Mouse (Mus musculus) olfactory bulb, adult 2 months (tissue): ENCODE measurements at regions not wholly inside any gene's neighbourhood (a gene's known extent, or its start where the extent isn't known, plus 50 kb on each side); places are given as distances from the start of the nearest gene placed in this dataset.

Source experiments
- H3K27ac ChIP-seq: fragments of 200-500 bp; 2 replicates; pipeline ENCODE4 v1.5.1; 2012; ENCODE audit warnings: low read depth, low read length; ENCODE audit not compliant: insufficient read depth
- H3K4me1 ChIP-seq: fragments of 200-500 bp; 2 replicates; pipeline ENCODE4 v1.6.1; 2012; ENCODE audit warnings: low read length; ENCODE audit not compliant: control insufficient read depth, insufficient read depth
- H3K4me3 ChIP-seq: fragments of 200-500 bp; 2 replicates; pipeline ENCODE4 v1.5.1; 2012; ENCODE audit warnings: mild to moderate bottlenecking, low read depth, low read length, moderate library complexity; ENCODE audit not compliant: insufficient read depth
- CTCF ChIP-seq: fragments of 200-500 bp; IDR thresholded peaks from 2 replicates; pipeline ENCODE4 v1.5.1; 2012; ENCODE audit warnings: low read depth, mild to moderate bottlenecking, low read length, moderate library complexity; ENCODE audit not compliant: insufficient read depth
- POLR2A ChIP-seq: fragments of 200-500 bp; IDR thresholded peaks from 2 replicates; pipeline ENCODE4 v1.6.1; 2012; ENCODE audit warnings: mild to moderate bottlenecking, low read depth, low read length, moderate library complexity; ENCODE audit not compliant: insufficient read depth
- WGBS: fragments of 180-500 bp; shearing (Covaris S2); methylation state at CpG from one replicate; pipeline ENCODE4 v1.1.7; 2018; 5-methylcytosine and 5-hydroxymethylcytosine counted together

DNA sequence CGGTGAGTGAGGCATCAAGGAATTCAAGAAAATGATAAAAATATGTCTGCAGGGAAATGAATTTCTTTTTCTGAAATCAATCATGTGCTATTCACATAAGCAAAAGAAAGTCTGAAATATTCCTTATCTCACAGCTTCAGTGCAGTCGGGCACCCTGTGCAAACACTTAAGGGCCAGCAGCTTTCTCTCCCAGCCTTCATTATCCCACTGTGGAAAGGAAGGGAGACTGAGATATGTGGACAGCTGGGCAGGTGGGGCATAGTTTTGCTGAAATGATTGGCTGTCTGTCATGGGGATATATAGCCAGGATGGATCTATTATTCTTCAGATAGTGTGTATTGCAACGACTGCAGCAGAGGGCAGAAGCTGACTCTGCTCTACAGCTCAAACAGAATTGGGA, 305.9 kb downstream of the Galc start:
- no peak overlapping the region for H3K27ac ChIP-seq
- H3K4me3 ChIP-seq = no peak overlapping the region
- WGBS = 93% methylated on average over 3 of the region's 3 CpGs
- peaks cover 2% of the 10 kb centered on the region for H3K4me1 ChIP-seq
- TF ChIP-seq POLR2A (no peak), CTCF (no peak)

DNA sequence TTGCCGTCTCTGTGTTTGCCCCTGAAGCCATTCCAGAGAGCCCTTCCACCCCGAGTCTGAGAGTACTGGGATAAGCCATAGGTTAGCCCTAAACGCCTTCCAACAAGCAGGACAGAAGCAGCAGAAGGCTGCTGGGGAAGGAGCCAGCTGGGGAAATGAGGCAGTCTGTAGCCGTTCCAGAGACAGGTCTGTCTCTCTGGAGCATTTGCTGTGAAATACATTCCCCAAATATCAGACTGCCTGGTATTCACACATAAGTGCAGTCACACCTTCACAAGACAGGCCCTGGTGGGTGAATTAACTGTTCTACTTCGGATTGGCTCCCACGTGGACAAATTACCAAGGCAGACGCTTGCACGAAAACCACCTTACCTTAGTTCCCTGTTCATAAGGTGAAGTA, 307.1 kb downstream of the Galc start:
- no peak overlapping the region for H3K27ac ChIP-seq
- no peak for TF ChIP-seq CTCF
- TF ChIP-seq POLR2A = no peak
- no peaks in the 10 kb centered on the region for H3K4me1 ChIP-seq
- H3K4me3 ChIP-seq = no peak overlapping the region
- 92% methylated on average over 8 of the region's 8 CpGs for WGBS

GRCm38 (mm10) chr12:97950072-97950471, 309.2 kb downstream of the Galc start:
- Histone ChIP-seq H3K4me3 (no peak overlapping the region), H3K4me1 (no peaks in the 10 kb centered on the region), H3K27ac (no peak overlapping the region)
- no peak for TF ChIP-seq CTCF
- TF ChIP-seq POLR2A = no peak
- WGBS = 90% methylated on average over 3 of the region's 3 CpGs

GRCm38 (mm10) chr12:97947421-97947820, 311.8 kb downstream of the Galc start:
- 93% methylated on average over 8 of the region's 8 CpGs for WGBS
- no peak overlapping the region for H3K4me3 ChIP-seq
- no peaks in the 10 kb centered on the region for H3K4me1 ChIP-seq
- no peak for TF ChIP-seq POLR2A
- TF ChIP-seq CTCF = no peak
- no peak overlapping the region for H3K27ac ChIP-seq

GRCm38 (mm10) chr12:97938361-97938760, 320.9 kb downstream of the Galc start:
- no peak for TF ChIP-seq POLR2A
- TF ChIP-seq CTCF = no peak
- H3K27ac ChIP-seq = no peak overlapping the region
- no peaks in the 10 kb centered on the region for H3K4me1 ChIP-seq
- WGBS = 36% methylated on average over 5 of the region's 5 CpGs
- H3K4me3 ChIP-seq = no peak overlapping the region

GRCm38 (mm10) chr12:97929877-97930276, 329.4 kb downstream of the Galc start:
- TF ChIP-seq CTCF = no peak
- no peak for TF ChIP-seq POLR2A
- WGBS = 94% methylated on average over 5 of the region's 5 CpGs

GRCm38 (mm10) chr12:97927036-97927435, 332.2 kb downstream of the Galc start:
- Histone ChIP-seq H3K4me1 (no peaks in the 10 kb centered on the region), H3K4me3 (no peak overlapping the region), H3K27ac (no peak overlapping the region)
- 93% methylated on average over 1 of the region's 1 CpGs for WGBS
- TF ChIP-seq CTCF (no peak), POLR2A (no peak)

More at GRCm38 (mm10) chr12:97929877-97930276, 329.4 kb downstream of the Galc start:
- no peak overlapping the region for H3K4me3 ChIP-seq
- H3K4me1 ChIP-seq = no peaks in the 10 kb centered on the region
- H3K27ac ChIP-seq = no peak overlapping the region

DNA sequence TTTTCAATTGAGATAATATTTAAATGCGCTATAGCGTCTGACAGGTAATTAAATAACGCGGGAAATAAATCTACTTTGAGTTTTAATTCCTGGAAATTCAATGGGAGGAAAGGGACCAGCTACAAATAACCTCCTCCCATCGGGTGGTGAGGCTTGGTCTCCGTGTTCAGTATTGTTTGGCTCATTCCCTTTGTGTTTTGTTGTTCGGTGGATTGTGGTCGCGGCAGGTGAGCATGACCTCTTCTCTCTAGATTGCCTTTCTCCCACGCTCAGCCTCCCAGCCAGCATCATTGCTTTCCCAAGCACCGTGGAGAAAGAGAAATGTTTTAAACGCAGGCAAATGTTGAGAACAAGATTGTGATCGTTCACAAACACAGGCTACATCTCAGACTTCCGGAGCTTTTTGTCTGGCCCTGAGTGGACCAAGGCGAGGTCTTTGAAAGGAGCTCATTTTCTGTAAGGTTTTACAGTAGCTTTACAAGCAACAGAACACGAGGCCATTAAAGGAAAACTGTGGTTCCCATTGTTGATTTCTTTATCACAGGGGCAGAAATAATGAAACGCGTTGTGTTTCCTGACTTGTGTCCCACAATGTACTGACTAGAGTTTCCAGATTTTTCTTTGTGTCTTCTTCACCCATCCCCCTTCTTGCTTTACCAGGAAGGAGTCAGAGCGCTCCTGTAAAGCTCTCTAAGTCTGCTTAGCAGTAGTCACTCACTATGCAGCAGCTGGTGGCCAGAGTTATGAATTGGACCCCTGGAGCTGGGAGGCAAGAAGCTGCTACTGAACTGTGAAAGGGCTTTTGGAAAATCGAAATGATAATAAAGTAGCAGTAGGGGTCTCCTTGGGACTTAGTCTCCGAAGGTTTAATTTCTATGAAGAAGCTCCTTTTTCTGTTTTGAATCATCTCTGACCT, 337.7 kb downstream of the Galc start:
- Histone ChIP-seq H3K27ac (no peak overlapping the region), H3K4me3 (no peak overlapping the region), H3K4me1 (no peaks in the 10 kb centered on the region)
- 49% methylated on average over 21 of the region's 21 CpGs for WGBS
- TF ChIP-seq POLR2A (no peak), CTCF (no peak)

- no peak overlapping the region for H3K27ac ChIP-seq
- no peak for TF ChIP-seq CTCF
- no peak for TF ChIP-seq POLR2A
These were observed 340.8 kb downstream of the Galc start for GRCm38 (mm10) chr12:97918416-97918815.

More at GRCm38 (mm10) chr12:97918416-97918815, 340.8 kb downstream of the Galc start:
- no peaks in the 10 kb centered on the region for H3K4me1 ChIP-seq
- no peak overlapping the region for H3K4me3 ChIP-seq
- WGBS = 39% methylated on average over 3 of the region's 3 CpGs
